Mouse (Mus musculus) CH12.LX (cell line): ENCODE results near the gene Med20. TPM values are rescaled to one million over a fixed set of nuclear protein-coding genes. Genes with fewer than 3 reads are reported as not detected.

Source experiments
- DNase-seq: peaks from one replicate; pipeline ENCODE4 v3.0.0-alpha.2; 2013; ENCODE audit errors: extremely low read depth
- H3K27ac ChIP-seq: 2 replicates; pipeline ENCODE4 v1.5.1; 2012; ENCODE audit warnings: low read depth, mild to moderate bottlenecking, control low read depth, moderate library complexity; ENCODE audit not compliant: insufficient read depth
- H3K27me3 ChIP-seq: replicated peaks from 2 replicates; pipeline ENCODE3; 2012; ENCODE audit warnings: inconsistent platforms
- H3K36me3 ChIP-seq, 2 experiments: replicated peaks in 1 of 2; 2 replicates each; pipeline versions ENCODE3 to v1.6.1; 2012; ENCODE audit warnings: inconsistent platforms in 1 of 2, low read length in 1 of 2, mild to moderate bottlenecking in 1 of 2, mixed read lengths in 1 of 2, moderate library complexity in 1 of 2; ENCODE audit not compliant: control insufficient read depth in 1 of 2, insufficient read depth in 1 of 2
- H3K4me1 ChIP-seq, 2 experiments: 2 replicates each; pipeline ENCODE4 v1.6.1; 2012; ENCODE audit warnings: inconsistent platforms in 1 of 2, moderate library complexity in 1 of 2; ENCODE audit not compliant: insufficient read depth in 2 of 2, control insufficient read depth in 1 of 2
- H3K4me2 ChIP-seq: 2 replicates; pipeline ENCODE4 v1.6.1; 2012; ENCODE audit warnings: low read depth, mild to moderate bottlenecking, control low read depth; ENCODE audit not compliant: poor library complexity, insufficient read depth, severe bottlenecking
- H3K4me3 ChIP-seq, 3 experiments: fragments of 150-350 bp in 1 of 3; sonication (generic) in 1 of 3; replicated peaks in 1 of 3; 2 replicates each; pipeline versions ENCODE3 to v1.5.1; 2011 to 2012; ENCODE audit warnings: low read depth in 2 of 3, low read length in 2 of 3, mild to moderate bottlenecking in 2 of 3, moderate library complexity in 2 of 3, control low read depth in 1 of 3, improper control_type of control experiment in 1 of 3, inconsistent platforms in 1 of 3, mixed read lengths in 1 of 3; ENCODE audit not compliant: poor library complexity in 1 of 3
- H3K79me2 ChIP-seq: replicated peaks from 2 replicates; pipeline ENCODE4 v1.6.1; 2012; ENCODE audit warnings: mild to moderate bottlenecking, moderate library complexity; ENCODE audit not compliant: control insufficient read depth, poor library complexity, insufficient read depth, severe bottlenecking; ENCODE audit errors: extremely low read depth
- H3K9ac ChIP-seq: 2 replicates; pipeline ENCODE4 v1.6.1; 2012; ENCODE audit warnings: low read depth, mild to moderate bottlenecking, control low read depth, moderate library complexity; ENCODE audit not compliant: insufficient read depth
- H3K9me3 ChIP-seq: replicated peaks from 2 replicates; pipeline ENCODE3; 2012; ENCODE audit warnings: low read length, inconsistent platforms, mixed read lengths
- BHLHE40 ChIP-seq: IDR thresholded peaks from 2 replicates; pipeline ENCODE4 v1.6.1; 2011; ENCODE audit warnings: mild to moderate bottlenecking, low read depth, low read length, improper control_type of control experiment
- CHD2 ChIP-seq: IDR thresholded peaks from 2 replicates; pipeline ENCODE4 v1.6.1; 2011; ENCODE audit warnings: low read length, improper control_type of control experiment
- CTCF ChIP-seq, 2 experiments: IDR thresholded peaks in 1 of 2; conservative IDR thresholded peaks in 1 of 2; 2 replicates each; pipeline ENCODE4 v1.5.1; 2011 to 2012; ENCODE audit warnings: low read depth in 2 of 2, low read length in 2 of 2, improper control_type of control experiment in 1 of 2, inconsistent platforms in 1 of 2, mild to moderate bottlenecking in 1 of 2, moderate library complexity in 1 of 2
- EP300 ChIP-seq: IDR thresholded peaks from 2 replicates; pipeline ENCODE4 v1.6.1; 2011; ENCODE audit warnings: low read length, improper control_type of control experiment
- HCFC1 ChIP-seq: IDR thresholded peaks from 2 replicates; pipeline ENCODE4 v1.6.1; 2012; ENCODE audit warnings: low read depth, mild to moderate bottlenecking, inconsistent platforms, low read length, improper control_type of control experiment
- IRF4 ChIP-seq: IDR thresholded peaks from 2 replicates; pipeline ENCODE4 v1.6.1; 2014; ENCODE audit warnings: low read depth, mild to moderate bottlenecking, inconsistent platforms, low read length, improper control_type of control experiment
- JUN ChIP-seq: IDR thresholded peaks from 2 replicates; pipeline ENCODE4 v1.6.1; 2011; ENCODE audit warnings: low read depth, mild to moderate bottlenecking, low read length, improper control_type of control experiment, moderate library complexity; ENCODE audit not compliant: insufficient read depth
- MAFK ChIP-seq: IDR thresholded peaks from 2 replicates; pipeline ENCODE4 v1.6.1; 2011; ENCODE audit warnings: low read length, improper control_type of control experiment; ENCODE audit not compliant: insufficient replicate concordance
- MAX ChIP-seq: IDR thresholded peaks from 2 replicates; pipeline ENCODE4 v1.6.1; 2011; ENCODE audit warnings: low read length, improper control_type of control experiment
- MAZ ChIP-seq: IDR thresholded peaks from 2 replicates; pipeline ENCODE4 v1.6.1; 2012; ENCODE audit warnings: low read depth, mild to moderate bottlenecking, inconsistent platforms, low read length, improper control_type of control experiment, moderate library complexity
- MEF2A ChIP-seq: IDR thresholded peaks from 2 replicates; pipeline ENCODE4 v1.6.1; 2014; ENCODE audit warnings: low read depth, mild to moderate bottlenecking, inconsistent platforms, low read length, improper control_type of control experiment, borderline replicate concordance
- MXI1 ChIP-seq: IDR thresholded peaks from 2 replicates; pipeline ENCODE4 v1.6.1; 2011; ENCODE audit warnings: mild to moderate bottlenecking, low read depth, low read length, improper control_type of control experiment
- POLR2A ChIP-seq: IDR thresholded peaks from 2 replicates; pipeline ENCODE4 v1.6.1; 2011; ENCODE audit warnings: low read depth, mild to moderate bottlenecking, improper control_type of control experiment, low read length
- POLR2AphosphoS2 ChIP-seq: IDR thresholded peaks from 2 replicates; pipeline ENCODE4 v1.6.1; 2011; ENCODE audit warnings: low read depth, low read length, improper control_type of control experiment
- RAD21 ChIP-seq: IDR thresholded peaks from 2 replicates; pipeline ENCODE4 v1.6.1; 2011; ENCODE audit warnings: low read depth, mild to moderate bottlenecking, low read length, improper control_type of control experiment, moderate library complexity
- RCOR1 ChIP-seq: conservative IDR thresholded peaks from 2 replicates; pipeline ENCODE4 v1.6.1; 2012; ENCODE audit warnings: low read depth, mild to moderate bottlenecking, inconsistent platforms, low read length, improper control_type of control experiment
- SIN3A ChIP-seq: IDR thresholded peaks from 2 replicates; pipeline ENCODE4 v1.6.1; 2012; ENCODE audit warnings: low read length, improper control_type of control experiment, inconsistent platforms
- ZC3H11A ChIP-seq: IDR thresholded peaks from 2 replicates; pipeline ENCODE4 v1.6.1; 2012; ENCODE audit warnings: low read depth, mild to moderate bottlenecking, inconsistent platforms, low read length, improper control_type of control experiment
- ZKSCAN1 ChIP-seq: IDR thresholded peaks from 2 replicates; pipeline ENCODE4 v1.6.1; 2012; ENCODE audit warnings: low read depth, inconsistent platforms, low read length, improper control_type of control experiment, borderline replicate concordance
- ZNF384 ChIP-seq: IDR thresholded peaks from 2 replicates; pipeline ENCODE4 v1.6.1; 2012; ENCODE audit warnings: low read depth, low read length, improper control_type of control experiment, inconsistent platforms
- dilution Hi-C: fragments of 300-500 bp; cut with MboI; formaldehyde crosslinking; loops from 2 replicates; pipeline ENCODE4 v1.14.3; 2020; ENCODE audit warnings: low sequenced_read_pairs; ENCODE audit not compliant: extremely low pct_unique_long_range_greater_than_20kb, extremely low pct_ligation_motif_present
- in situ Hi-C: fragments of 300-500 bp; cut with MboI; formaldehyde crosslinking; loops from 3 replicates; pipeline ENCODE4 v1.14.3; 2019; ENCODE audit warnings: low sequenced_read_pairs, low pct_ligation_motif_present, low pct_unique_long_range_greater_than_20kb, mixed read lengths
- polyA plus RNA-seq: library from polyadenylated mRNA; unstranded; fragments of >175 nt; gene quantifications from 2 replicates; pipeline ENCODE4 v1.2.1, GENCODE M21; 2012; ENCODE audit warnings: low read depth; ENCODE audit not compliant: insufficient read length
- total RNA-seq, 2 experiments: library from RNA; depleted of rRNA; stranded (reverse); fragments of 300-350 nt in 1 of 2; fragments of >200 nt in 1 of 2; gene quantifications; 2 replicates each; pipeline ENCODE4 v1.2.3; 2012 to 2014

Med20 gene
- total and polyA plus RNA-seq, 3 experiments: 31.0 to 42.5 (median 31.1) TPM

GRCm38 (mm10) chr17:47618556-47619311, 7.4 kb downstream of the Med20 start:
- Histone ChIP-seq H3K4me1 (no peaks in the 10 kb centered on the region), H3K4me3 (no peak overlapping the region), H3K27me3 (no peaks in the 10 kb centered on the region), H3K27ac (no peak overlapping the region), H3K4me2 (no peak overlapping the region), H3K9me3 (no peaks in the 10 kb centered on the region), H3K79me2 (peaks cover 36% of the 10 kb centered on the region), H3K9ac (no peak overlapping the region), H3K36me3 (peaks cover 71 to 88% of the 10 kb centered on the region in 2 experiments)
- in situ Hi-C loops (loop anchor here (25.0 kb wide), 1 partner anchor 231 kb away; the partner anchor contains the start of gene Guca1b), dilution Hi-C loops (no loop called here)
- no peak for TF ChIP-seq MAFK
- TF ChIP-seq ZNF384: no peak
- TF ChIP-seq MEF2A: no peak
- TF ChIP-seq IRF4: no peak
- no peak for TF ChIP-seq CTCF (conservative IDR thresholded peaks at IDR 0.05 in 1 of 2, IDR thresholded peaks at IDR 0.05 in 1 of 2; ENCODE audit: low read depth in 2 of 2, low read length in 2 of 2)
- TF ChIP-seq BHLHE40: no peak
- TF ChIP-seq POLR2AphosphoS2: no peak
- TF ChIP-seq ZKSCAN1: no peak
- TF ChIP-seq MAZ: no peak
- TF ChIP-seq MXI1: no peak
- no peak for TF ChIP-seq MAX
- no peak for TF ChIP-seq HCFC1
- TF ChIP-seq RAD21: no peak
- no peak for DNase-seq

- Histone ChIP-seq H3K4me2 (no peak overlapping the region), H3K4me3 (no peak overlapping the region), H3K27ac (no peak overlapping the region), H3K79me2 (peaks cover 8% of the 10 kb centered on the region; the same call in 1 of the 2 replicates), H3K9me3 (peaks cover 5% of the 10 kb centered on the region), H3K4me1 (peaks cover 4 to 6% of the 10 kb centered on the region in 2 experiments; a peak in 1 of 4 replicates), H3K36me3 (peaks cover 52 to 83% of the 10 kb centered on the region in 2 experiments), H3K27me3 (no peaks in the 10 kb centered on the region), H3K9ac (no peak overlapping the region)
- dilution Hi-C loops (no loop called here), in situ Hi-C loops (loop anchor here (25.0 kb wide), 1 partner anchor 236 kb away; the partner anchor contains the start of gene Guca1b)
- no peak for DNase-seq
- no peak for TF ChIP-seq SIN3A
- TF ChIP-seq ZC3H11A: no peak
- TF ChIP-seq POLR2A: no peak
- no peak for TF ChIP-seq RCOR1
- no peak for TF ChIP-seq EP300
- no peak for TF ChIP-seq CHD2
- no peak for TF ChIP-seq MAFK
- TF ChIP-seq MAZ: no peak
- no peak for TF ChIP-seq JUN
These were observed 11.7 kb downstream of the Med20 start for GRCm38 (mm10) chr17:47622912-47623554.
